Mouse (Mus musculus): ENCODE measurements at regions not wholly inside any gene's neighbourhood (a gene's known extent, or its start where the extent isn't known, plus 50 kb on each side); places are given as distances from the start of the nearest gene placed in this dataset.
"Not testable (repeated sequence)": the region's sequence is repeated elsewhere in the genome, so short reads cannot be mapped to it uniquely, and the experiment has no call there.

GRCm38 (mm10) chr5:100309807-100310165 is 106.2 kb downstream of the Sec31a start:
- no peak for DNase-seq (ENCODE audit: low spot score in 2 of 2)

- DNase-seq (ENCODE audit: low spot score in 2 of 2) = no peak
Measured at GRCm38 (mm10) chr5:100309071-100309806, 106.8 kb downstream of the Sec31a start.

GRCm38 (mm10) chr5:100304403-100304802 is 111.6 kb downstream of the Sec31a start:
- no peak for DNase-seq (ENCODE audit: low spot score in 2 of 2)

GRCm38 (mm10) chr5:100302068-100302775 is 113.8 kb downstream of the Sec31a start:
- no peak for DNase-seq (ENCODE audit: low spot score in 2 of 2)

GRCm38 (mm10) chr5:100299141-100299540 is 116.9 kb downstream of the Sec31a start:
- DNase-seq (ENCODE audit: low spot score in 2 of 2) = no peak

GRCm38 (mm10) chr5:100294189-100294588 is 121.8 kb downstream of the Sec31a start:
- DNase-seq (ENCODE audit: low spot score in 2 of 2) = no peak

- DNase-seq (ENCODE audit: low spot score in 2 of 2) = no peak
Measured at GRCm38 (mm10) chr5:100280215-100280614, 120.6 kb upstream of the Tmem150c start.

GRCm38 (mm10) chr5:100279474-100279873 is 119.9 kb upstream of the Tmem150c start:
- no peak for DNase-seq (ENCODE audit: low spot score in 2 of 2)

- DNase-seq (ENCODE audit: low spot score in 2 of 2) = no peak
Measured at GRCm38 (mm10) chr5:100274674-100275073, 115.1 kb upstream of the Tmem150c start.

- not testable (repeated sequence) for DNase-seq (ENCODE audit: low spot score in 2 of 2)
Measured at GRCm38 (mm10) chr5:100271975-100272374, 112.4 kb upstream of the Tmem150c start.

GRCm38 (mm10) chr5:100270841-100271686 is 111.5 kb upstream of the Tmem150c start:
- no peak for DNase-seq (ENCODE audit: low spot score in 2 of 2)

- DNase-seq (ENCODE audit: low spot score in 2 of 2) = no peak
Measured at GRCm38 (mm10) chr5:100268111-100268878, 108.7 kb upstream of the Tmem150c start.

- DNase-seq (ENCODE audit: low spot score in 2 of 2) = no peak
Measured at GRCm38 (mm10) chr5:100266671-100267510, 107.3 kb upstream of the Tmem150c start.

GRCm38 (mm10) chr5:100259803-100260693 is 100.4 kb upstream of the Tmem150c start:
- no peak for DNase-seq (ENCODE audit: low spot score in 2 of 2)

GRCm38 (mm10) chr5:100258952-100259710 is 99.5 kb upstream of the Tmem150c start:
- DNase-seq (ENCODE audit: low spot score in 2 of 2) = no peak

- no peak for DNase-seq (ENCODE audit: low spot score in 2 of 2)
Measured at GRCm38 (mm10) chr5:100255276-100255675, 95.7 kb upstream of the Tmem150c start.

GRCm38 (mm10) chr5:100252036-100252435 is 92.4 kb upstream of the Tmem150c start:
- no peak for DNase-seq (ENCODE audit: low spot score in 2 of 2)

GRCm38 (mm10) chr5:100249757-100250156 is 90.1 kb upstream of the Tmem150c start:
- DNase-seq (ENCODE audit: low spot score in 2 of 2) = no peak

GRCm38 (mm10) chr5:100248611-100249010 is 89.0 kb upstream of the Tmem150c start:
- DNase-seq (ENCODE audit: low spot score in 2 of 2) = no peak

Data from frontal cortex, postnatal 14 days (tissue).